Mouse (Mus musculus) granulocyte monocyte progenitor cell, adult 5-6 weeks (primary cell): ENCODE results near the gene Rfng. TPM values are rescaled to one million over a fixed set of nuclear protein-coding genes. Genes with fewer than 3 reads are reported as not detected.
"Not testable (repeated sequence)": the region's sequence is repeated elsewhere in the genome, so short reads cannot be mapped to it uniquely, and the experiment has no call there.

Source experiments
- ATAC-seq: replicated peaks from 2 replicates; pipeline ENCODE4 v1.8.0; 2016; ENCODE audit warnings: mild to moderate bottlenecking, moderate TSS enrichment, inconsistent platforms; ENCODE audit not compliant: poor library complexity, severe bottlenecking
- total RNA-seq, 2 experiments: library from RNA; stranded (forward) in 1 of 2; stranded (reverse) in 1 of 2; fragments of 200-712, 200-1000 nt in 1 of 2; fragments of >200 nt in 1 of 2; fragmentation: Nextera tagmentation in 1 of 2; gene quantifications; 2 replicates each; pipeline ENCODE4 v1.2.3; 2014 to 2017

The Rfng gene
- total RNA-seq, 2 experiments from 2014 or later, result 3.1 to 23.8 TPM

- no peak for ATAC-seq
Measured at GRCm38 (mm10) chr11:120777123-120777522, 6.9 kb downstream of the Rfng start.

DNA sequence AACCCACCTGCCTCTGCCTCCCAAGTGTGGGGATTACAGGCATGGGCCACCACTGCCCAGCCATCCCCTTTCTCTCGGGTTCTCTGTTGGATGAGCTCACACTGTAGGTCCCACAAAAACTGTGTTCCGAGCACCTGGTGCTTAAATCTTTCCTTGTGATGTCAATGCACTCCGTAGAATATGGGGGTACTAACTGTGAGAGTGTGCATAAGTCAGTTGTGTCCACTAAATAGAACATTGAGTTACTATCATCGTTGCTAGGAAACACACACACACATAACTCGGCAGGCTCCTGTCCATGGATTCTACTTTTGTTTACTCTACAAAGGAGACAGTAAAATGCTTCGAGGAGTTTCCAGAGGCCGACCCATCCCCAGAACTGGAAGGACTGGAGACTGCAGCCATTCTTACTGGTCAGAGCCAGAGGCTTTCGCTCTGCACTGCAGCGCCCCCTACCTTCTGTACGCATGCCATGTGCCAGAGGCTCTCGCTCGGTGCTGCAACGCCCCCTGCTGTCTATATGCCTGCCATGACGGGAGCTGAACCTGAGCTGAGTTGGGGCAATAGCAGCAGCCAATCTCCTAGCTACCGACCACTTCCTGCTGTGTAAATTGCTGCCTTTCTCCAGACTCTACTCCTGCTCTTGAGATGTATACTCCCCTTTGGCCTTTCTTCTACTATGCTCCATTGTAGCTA, 8.1 kb downstream of the Rfng start:
- ATAC-seq, result peak; percentile 100

GRCm38 (mm10) chr11:120773463-120774190, 10.4 kb downstream of the Rfng start:
- no peak for ATAC-seq

DNA sequence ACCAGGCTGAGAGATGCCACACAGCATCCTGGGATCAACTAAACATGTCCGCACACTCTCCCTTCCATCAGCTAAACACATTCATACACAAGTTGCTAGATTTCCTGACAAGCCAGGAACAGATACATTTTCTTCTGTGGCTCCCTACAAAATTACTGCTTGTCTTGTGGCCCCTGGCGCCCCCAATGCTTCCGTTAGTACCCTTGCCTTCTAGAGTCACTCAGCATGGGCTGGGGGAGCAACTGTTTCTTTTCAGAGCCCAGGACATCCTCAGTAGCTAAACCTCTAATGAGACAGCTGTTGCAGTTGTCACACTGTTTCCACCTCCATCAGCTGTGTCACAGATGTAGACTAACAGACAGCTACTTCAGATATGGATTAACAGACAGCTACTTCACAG, 11.3 kb downstream of the Rfng start:
- ATAC-seq, result no peak

- no peak for ATAC-seq
Measured at GRCm38 (mm10) chr11:120768206-120768605, 15.8 kb downstream of the Rfng start.

GRCm38 (mm10) chr11:120767023-120767422, 17.0 kb downstream of the Rfng start:
- ATAC-seq, result peak; percentile 88

DNA sequence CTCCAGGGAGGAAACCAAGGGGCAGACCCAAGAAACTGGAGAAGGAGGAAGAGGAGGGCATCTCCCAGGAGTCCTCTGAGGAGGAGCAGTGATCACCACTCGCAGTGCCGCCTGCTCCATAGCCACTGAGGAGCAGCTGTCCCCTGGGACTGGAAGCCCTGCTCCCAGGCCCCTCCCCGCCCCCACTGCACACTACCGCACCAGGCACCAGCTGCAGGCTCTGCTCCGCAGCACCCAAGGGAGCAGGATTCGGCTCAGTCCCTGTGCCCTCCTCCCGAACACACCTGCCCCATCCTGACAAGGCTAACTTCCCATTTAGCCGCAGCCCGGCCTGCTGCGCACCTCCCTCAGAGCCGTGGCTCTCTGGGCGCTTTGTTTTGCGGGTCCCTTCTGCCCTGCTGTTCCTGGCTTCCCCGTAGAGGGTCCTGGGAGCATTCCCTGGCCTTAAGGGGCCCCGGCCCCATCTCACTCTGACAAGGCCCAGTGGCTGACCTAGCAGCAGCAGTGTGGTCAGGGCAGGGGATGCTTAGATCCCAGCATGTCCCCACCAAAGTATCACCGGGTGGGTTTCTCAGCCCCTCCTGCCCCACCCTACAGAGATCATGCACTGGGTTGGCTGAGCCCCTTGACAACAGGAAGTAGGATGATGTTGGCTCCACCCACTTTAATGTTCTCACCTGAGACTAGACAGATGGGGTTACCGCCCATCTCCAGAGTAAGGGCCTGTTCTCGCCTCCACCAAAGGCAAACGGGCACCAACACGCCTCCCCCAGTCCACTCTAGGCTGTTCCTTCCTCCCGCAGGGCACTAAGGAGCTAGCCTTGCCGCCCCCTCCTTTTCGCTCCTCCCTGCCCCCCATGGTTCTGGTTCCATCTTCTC, 20.6 kb downstream of the Rfng start:
- ATAC-seq, result not testable (repeated sequence)

GRCm38 (mm10) chr11:120762672-120763041, 21.4 kb downstream of the Rfng start, which contains the start of gene Hmga1b:
Gene Hmga1b, plus strand, starts transcription at chr11:120762794.
- ATAC-seq, result not testable (repeated sequence)

- no peak for ATAC-seq
Measured at GRCm38 (mm10) chr11:120761811-120762671, 22.0 kb downstream of the Rfng start.

DNA sequence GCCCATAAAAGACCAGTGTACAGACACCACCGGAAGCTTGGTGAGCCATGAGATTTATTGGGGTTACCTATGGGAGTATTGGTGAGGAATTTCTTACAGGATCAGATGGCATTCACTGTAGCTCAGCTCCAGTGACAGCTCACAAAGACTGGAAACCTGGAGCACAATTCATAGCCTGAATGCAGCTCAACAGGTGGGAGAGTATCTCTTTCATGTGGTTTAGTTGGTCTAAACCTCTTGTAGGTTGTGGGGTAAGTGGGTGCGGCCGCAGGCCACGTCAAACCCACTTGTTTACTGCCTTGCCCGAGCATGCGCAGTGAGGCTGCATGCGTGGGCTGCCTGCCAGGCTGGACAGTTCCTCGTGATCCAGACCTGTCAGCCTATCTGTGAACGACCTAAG, 23.8 kb downstream of the Rfng start:
- no peak for ATAC-seq

DNA sequence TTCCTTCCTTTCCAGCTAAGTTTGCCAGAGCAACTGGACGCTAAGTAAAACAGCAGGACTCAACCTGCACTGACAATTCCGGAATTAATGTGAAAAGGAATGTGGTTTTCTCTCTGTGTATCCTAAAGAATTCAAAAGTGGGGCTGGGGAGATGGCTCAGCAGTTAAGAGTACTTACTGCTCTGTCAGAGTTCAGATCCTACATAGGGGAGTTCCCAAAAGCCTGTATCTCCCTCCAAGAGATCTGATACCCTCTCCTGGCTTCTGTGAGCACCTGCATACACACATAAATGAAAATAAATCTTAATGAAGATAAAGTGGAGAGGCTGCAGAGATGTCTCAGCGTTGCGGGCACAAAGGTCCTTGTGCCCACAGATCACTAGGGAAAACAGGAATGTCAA, 32.4 kb downstream of the Rfng start:
- ATAC-seq, result no peak

GRCm38 (mm10) chr11:120749430-120749829, 34.6 kb downstream of the Rfng start:
- ATAC-seq, result peak; percentile 90

GRCm38 (mm10) chr11:120747974-120748373, 36.0 kb downstream of the Rfng start:
- no peak; the same call in 1 of the 2 replicates for ATAC-seq

GRCm38 (mm10) chr11:120744121-120744701, 39.8 kb downstream of the Rfng start:
- ATAC-seq, result no peak

DNA sequence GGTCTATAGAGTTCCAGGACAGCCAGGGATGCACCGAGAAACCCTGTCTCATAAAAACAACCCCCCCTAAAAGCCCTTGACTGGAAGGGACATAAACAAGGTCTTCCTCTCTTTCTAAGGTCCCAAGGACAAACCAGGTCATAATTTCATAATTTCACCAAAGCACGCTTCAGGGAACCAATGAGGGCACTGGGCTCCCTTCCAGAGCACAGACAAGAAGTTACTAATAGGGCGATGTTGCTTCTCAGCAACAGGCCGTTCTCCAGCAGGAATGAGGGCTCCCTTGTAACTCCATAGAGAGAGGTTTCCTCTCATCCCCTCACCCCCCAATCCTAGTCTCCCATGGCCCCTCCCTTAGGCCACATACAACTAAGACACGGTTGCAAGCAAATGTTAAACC, 43.0 kb downstream of the Rfng start:
- no peak for ATAC-seq

GRCm38 (mm10) chr11:120736424-120736823, 47.6 kb downstream of the Rfng start:
- no peak for ATAC-seq

DNA sequence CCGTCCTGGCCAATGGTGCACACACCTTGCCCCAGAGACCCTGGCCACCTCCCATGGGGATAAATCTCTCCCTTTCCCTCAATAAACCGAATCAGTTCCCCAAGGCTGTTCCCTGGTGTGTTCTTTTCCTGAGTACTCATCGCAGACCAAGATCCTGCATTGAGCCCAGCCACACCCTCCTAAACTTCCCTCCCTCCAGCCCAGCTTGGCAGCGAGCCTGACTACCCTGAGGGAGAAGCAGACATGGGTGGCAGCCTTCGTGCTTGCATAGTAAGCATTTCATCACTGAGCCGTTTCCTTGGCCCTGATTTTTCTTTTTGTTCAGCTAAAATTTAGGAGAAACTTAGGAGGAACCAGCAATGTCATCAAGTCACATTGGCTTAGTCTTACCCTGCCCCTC, 50.5 kb downstream of the Rfng start:
- ATAC-seq, result no peak

DNA sequence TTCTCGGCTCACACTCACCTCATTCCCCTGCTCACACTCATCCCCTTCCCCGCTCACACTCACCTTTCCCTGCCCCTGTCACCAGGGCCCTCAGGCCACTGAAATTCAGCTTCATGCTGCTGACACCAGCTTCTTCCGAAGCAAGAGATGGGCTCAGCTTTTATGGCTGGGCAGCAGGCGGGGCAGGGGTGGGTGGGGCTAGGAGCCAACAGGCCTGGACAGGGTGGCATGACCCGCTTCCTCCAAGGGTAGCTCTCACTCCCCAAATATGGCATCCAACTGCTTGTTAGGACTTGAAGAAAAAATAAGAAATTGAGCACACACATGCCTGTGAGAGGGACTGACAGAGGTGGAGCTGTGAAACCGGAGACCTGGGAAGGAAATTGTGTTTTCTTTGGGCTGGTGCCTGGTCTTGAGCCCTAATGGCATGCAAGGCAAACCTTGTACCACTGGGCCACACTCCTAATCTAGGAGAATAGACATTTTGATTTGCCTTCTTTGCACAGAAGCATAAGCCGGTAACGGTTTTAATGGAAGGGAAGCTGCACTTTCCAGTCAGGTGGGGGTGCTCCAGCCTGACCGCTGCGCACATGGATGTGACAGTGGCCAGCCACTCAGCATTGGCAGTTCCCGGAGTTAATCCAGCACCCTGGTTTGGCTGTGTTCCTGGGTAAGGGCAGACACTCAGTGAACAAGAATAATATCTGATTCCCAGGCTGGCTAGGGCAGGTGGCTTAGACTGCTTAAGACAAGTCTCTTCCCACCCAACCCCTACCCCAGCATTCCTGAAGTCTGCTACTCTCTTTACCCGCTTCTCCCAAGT, 51.9 kb downstream of the Rfng start, which contains the start of gene Cbr2:
Gene Cbr2, minus strand, starts transcription at position 257 of the 823 bp plus-strand sequence.
- ATAC-seq, result no peak

- ATAC-seq, result no peak
Measured at GRCm38 (mm10) chr11:120731395-120731794, 52.6 kb downstream of the Rfng start.
